Mouse (Mus musculus) kidney, adult 2 months (tissue): ENCODE data around the gene Zfp619. TPM values are rescaled to one million over a fixed set of nuclear protein-coding genes. Genes with fewer than 3 reads are reported as not detected.

Experiments used
- polyA plus RNA-seq: library from polyadenylated mRNA; depleted of rRNA; stranded (reverse); fragments of >200 nt; gene quantifications from 2 replicates; pipeline ENCODE4 v1.2.3, GENCODE M21; 2012; rRNA removed

Zfp619 gene
- polyA plus RNA-seq, 1 experiment, result 0.52 TPM

Other genes starting within 250 kb of the Zfp619 start
- gene Gm5114, start 104.6 kb upstream of the Zfp619 start, polyA plus RNA-seq, result not detected in 2 replicates